Mouse (Mus musculus): ENCODE measurements around the gene Tepp.

DNA sequence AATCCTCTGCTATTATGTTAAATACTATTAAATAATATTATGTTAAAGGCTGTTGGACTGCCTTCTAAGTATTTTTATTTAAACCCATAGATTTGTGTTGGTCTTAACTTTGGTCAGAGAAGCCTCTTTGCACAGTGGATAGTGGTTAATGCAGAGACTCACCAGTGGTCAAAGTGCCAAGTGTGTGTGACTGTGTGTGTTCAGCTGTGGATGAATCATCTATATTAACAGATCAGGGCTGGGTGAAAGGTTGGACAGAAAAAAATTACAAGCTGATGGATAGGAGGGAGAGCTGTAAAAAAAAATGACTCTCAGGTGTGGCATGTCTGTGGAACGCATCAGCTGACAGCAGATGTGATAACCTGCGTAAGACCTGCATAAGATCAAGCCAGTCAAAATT, 53.5 kb downstream of the Tepp start:
- TF ChIP-seq CTCF (IDR thresholded peaks at IDR 0.05; ENCODE audit: low read depth) (no peak), EP300 (IDR thresholded peaks at IDR 0.05; ENCODE audit: low read depth) (no peak)

Measured in heart, postnatal 0 days (tissue).